Mouse (Mus musculus) megakaryocyte, embryonic 14.5 days (primary cell): ENCODE data around the gene Mroh2a.

Source experiments
- FLI1 ChIP-seq: IDR thresholded peaks from 2 replicates; pipeline ENCODE4 v1.6.1; 2012; ENCODE audit warnings: low read length, inconsistent platforms, mixed read lengths
- GATA1 ChIP-seq: IDR thresholded peaks from 3 replicates; pipeline ENCODE4 v1.6.1; 2012; ENCODE audit warnings: mixed read lengths, low read length, inconsistent platforms, borderline replicate concordance

DNA sequence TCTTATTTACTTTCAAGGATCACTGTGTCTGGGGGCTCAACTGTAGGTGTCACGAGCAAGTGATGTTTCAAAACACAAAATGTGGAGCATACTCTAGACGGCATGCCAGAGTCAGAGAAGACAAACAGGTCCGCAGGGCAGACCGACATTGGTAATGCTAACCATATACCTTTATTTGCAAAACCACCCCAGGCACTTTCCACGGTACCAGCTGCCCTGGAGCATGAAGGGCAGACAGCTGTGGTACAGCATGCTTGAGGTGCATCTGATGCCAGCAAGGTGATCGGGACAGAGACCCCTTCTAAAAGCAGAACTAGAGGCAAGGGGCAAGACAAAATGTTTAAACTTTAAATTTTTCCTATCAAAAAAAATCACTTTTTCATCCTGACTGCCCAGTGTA is 36.2 kb downstream of the Mroh2a start:
- no peak for TF ChIP-seq FLI1
- TF ChIP-seq GATA1, result no peak
